Comparison of ENCODE assay signal across 23 mouse cellular contexts in the genomic region with DNA sequence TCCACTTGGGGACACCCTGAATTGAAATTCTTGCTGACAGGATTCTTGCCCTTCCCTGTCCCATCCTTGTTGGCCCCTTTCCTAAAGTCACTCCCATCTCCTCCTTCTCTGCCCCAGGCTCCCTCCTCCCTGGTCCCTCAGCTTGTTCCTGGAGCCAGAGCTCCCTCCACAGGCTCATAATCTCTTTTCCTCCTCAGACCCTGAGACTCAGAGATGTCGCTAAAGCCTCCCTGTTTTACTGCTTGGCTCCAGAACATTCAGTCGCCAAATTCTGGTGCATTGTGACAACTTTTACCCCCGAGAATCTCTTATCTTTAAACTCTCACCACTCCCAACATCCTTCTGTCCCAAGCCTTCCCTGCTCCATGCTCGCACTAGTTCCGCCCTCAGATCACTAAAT. TPM values are rescaled to one million over a fixed set of nuclear protein-coding genes. Genes with fewer than 3 reads are reported as not detected.
DNase-seq lines count a peak whose midpoint lies in the region; ATAC-seq and TF ChIP-seq lines count a peak whose summit lies in the region.
"Had no signal": no experiment of that assay in that cellular context is flagged by ENCODE, and none has a peak within 500 bp of the region (broad histone marks: within the 10 kb centered on the region; RNA-seq: fewer than 3 reads in every experiment).

No protein-coding gene starts in this region.

- H3K9ac ChIP-seq in heart, adult 2 months (ENCODE audit: low read depth, low read length), result no peak overlapping the region
- no peak overlapping the region for H3K9ac ChIP-seq in kidney, postnatal 0 days (ENCODE audit: low read depth, low read length)
- H3K9ac ChIP-seq: embryonic facial prominence, embryonic 13.5 days; forebrain, embryonic 13.5 days; heart, embryonic 13.5 days; hindbrain, embryonic 13.5 days had no signal

- peak; percentile 21 for TF ChIP-seq CTCF in heart, adult 2 months (IDR thresholded peaks at IDR 0.05)
- TF ChIP-seq CTCF in kidney, postnatal 0 days (IDR thresholded peaks at IDR 0.05; ENCODE audit: low read depth), result peak; percentile 16; the same call in 1 of the 2 replicates

- no peak for ATAC-seq in kidney, postnatal 0 days (replicated peaks; ENCODE audit: low FRiP score, low read depth)
- ATAC-seq: forebrain, embryonic 13.5 days; hindbrain, postnatal 0 days had no signal

- no peak for TF ChIP-seq EP300 in heart, adult 2 months (IDR thresholded peaks at IDR 0.05; ENCODE audit: insufficient read depth, low read depth, low read length)

- TF ChIP-seq POLR2A in heart, adult 2 months (IDR thresholded peaks at IDR 0.05; ENCODE audit: insufficient read depth, low read depth, low read length), result no peak

- H3K4me2 ChIP-seq in kidney, postnatal 0 days (ENCODE audit: low read length), result no peak overlapping the region
- H3K4me2 ChIP-seq: embryonic facial prominence, embryonic 13.5 days; forebrain, embryonic 13.5 days; heart, embryonic 13.5 days; hindbrain, embryonic 13.5 days had no signal

- 37% methylated on average over 5 of the region's 5 CpGs for WGBS in heart, adult 2 months
- 49% methylated on average over 5 of the region's 5 CpGs for WGBS in heart, embryonic 10.5 days
- WGBS in kidney, postnatal 0 days, result 52% methylated on average over 5 of the region's 5 CpGs

- H3K79me2 ChIP-seq in heart, adult 2 months (replicated peaks; ENCODE audit: control insufficient read depth, insufficient read depth, low read length), result no peaks in the 10 kb centered on the region

- no peak overlapping the region for H3K4me3 ChIP-seq in heart, adult 2 months
- no peak overlapping the region for H3K4me3 ChIP-seq in heart, embryonic 10.5 days
- no peak overlapping the region for H3K4me3 ChIP-seq in kidney, postnatal 0 days (replicated peaks; ENCODE audit: low read depth, low read length)
- H3K4me3 ChIP-seq: embryonic facial prominence, embryonic 13.5 days; forebrain, embryonic 13.5 days; heart, embryonic 13.5 days; hindbrain, embryonic 13.5 days had no signal

- H3K9me3 ChIP-seq in heart, embryonic 10.5 days, result no peaks in the 10 kb centered on the region; the same call in 1 of the 2 replicates
- H3K9me3 ChIP-seq in kidney, postnatal 0 days (replicated peaks; ENCODE audit: low read length), result no peaks in the 10 kb centered on the region
- H3K9me3 ChIP-seq: embryonic facial prominence, embryonic 13.5 days; forebrain, embryonic 13.5 days; hindbrain, embryonic 13.5 days had no signal

- H3K4me1 ChIP-seq in heart, adult 2 months (ENCODE audit: control insufficient read depth, insufficient read depth, low read length), result no peaks in the 10 kb centered on the region
- no peaks in the 10 kb centered on the region for H3K4me1 ChIP-seq in heart, embryonic 10.5 days
- no peaks in the 10 kb centered on the region for H3K4me1 ChIP-seq in kidney, postnatal 0 days (replicated peaks; ENCODE audit: insufficient read depth, low read length)
- H3K4me1 ChIP-seq: embryonic facial prominence, embryonic 13.5 days; forebrain, embryonic 13.5 days; heart, embryonic 13.5 days; hindbrain, embryonic 13.5 days had no signal

- intact Hi-C loops in heart, adult 2 months (cut with DNase I), result no loop called here

- no peak overlapping the region for H3K27ac ChIP-seq in heart, adult 2 months
- no peak overlapping the region for H3K27ac ChIP-seq in heart, embryonic 10.5 days
- no peak overlapping the region for H3K27ac ChIP-seq in kidney, postnatal 0 days
- H3K27ac ChIP-seq: embryonic facial prominence, embryonic 13.5 days; forebrain, embryonic 13.5 days; heart, embryonic 13.5 days; hindbrain, embryonic 13.5 days; hindbrain, postnatal 0 days had no signal

- no peaks in the 10 kb centered on the region for H3K27me3 ChIP-seq in heart, adult 2 months (ENCODE audit: control insufficient read depth, insufficient read depth, low read length)
- no peaks in the 10 kb centered on the region for H3K27me3 ChIP-seq in heart, embryonic 10.5 days (ENCODE audit: insufficient read depth, poor library complexity, severe bottlenecking)
- H3K27me3 ChIP-seq in kidney, postnatal 0 days (ENCODE audit: insufficient read depth, low read length), result no peaks in the 10 kb centered on the region
- H3K27me3 ChIP-seq: embryonic facial prominence, embryonic 13.5 days; forebrain, embryonic 13.5 days; heart, embryonic 13.5 days had no signal

- no peak for DNase-seq in heart, adult 2 months
- no peak for DNase-seq in heart, embryonic 10.5 days (ENCODE audit: low spot score)
- DNase-seq in kidney, postnatal 0 days (ENCODE audit: low spot score), result no peak
- DNase-seq in kidney, adult 9 months, result no peak
- peak; percentile 38 for DNase-seq in NIH3T3 (ENCODE audit: low read depth)
- DNase-seq in brain, adult 2 months (ENCODE audit: low read depth, low spot score), result peak; percentile 13
- DNase-seq in left cerebral cortex, adult 8-10 months (ENCODE audit: low spot score in 2 of 2), result no peak
- DNase-seq: adrenal gland, adult 8-10 months; adrenal gland, postnatal 36 days; cerebellum, adult 11 months; cerebellum, adult 9-10 months; cerebellum, postnatal 25 days; gastrocnemius, postnatal 10 days; heart, postnatal 10 days; kidney, adult 2 months had no signal

- no peaks in the 10 kb centered on the region for H3K36me3 ChIP-seq in heart, adult 2 months (ENCODE audit: control insufficient read depth, insufficient read depth, low read length)
- H3K36me3 ChIP-seq in heart, embryonic 10.5 days, result no peaks in the 10 kb centered on the region
- no peaks in the 10 kb centered on the region for H3K36me3 ChIP-seq in kidney, postnatal 0 days (ENCODE audit: insufficient read depth, low read length)
- H3K36me3 ChIP-seq: embryonic facial prominence, embryonic 13.5 days; heart, embryonic 13.5 days; hindbrain, embryonic 13.5 days had no signal

RNA-seq across cellular contexts. Expression of a gene that starts 12.6 kb away (rescaled TPM):
- total RNA-seq in heart, adult 2 months (2021), result under 1 TPM; 0.26 to 0.36 TPM
- 0.62 and 0.79 TPM in 2 replicates for polyA plus RNA-seq in heart, adult 2 months (2012; rRNA removed)
- 6.7 and 8.3 TPM in 2 replicates for polyA plus RNA-seq in heart, embryonic 10.5 days (2016; fragmentation: Nextera tagmentation; extraction: Ambion mirVana)
- polyA plus RNA-seq in kidney, postnatal 0 days (2015; fragmentation: Nextera tagmentation; extraction: Ambion mirVana), result 1.3 and 1.8 TPM in 2 replicates
- 1 to 10 TPM; 2.8 to 4.9 (median 3.5) TPM for total RNA-seq in left cerebral cortex, adult 8-10 months (2022)

RNA-seq across cellular contexts. Expression of a gene that starts 28.5 kb away (rescaled TPM):
- total RNA-seq in heart, adult 2 months (2021), result 10 to 100 TPM; 17.8 to 18.1 TPM
- 35.3 and 36.8 TPM in 2 replicates for polyA plus RNA-seq in heart, adult 2 months (2012; rRNA removed)
- polyA plus RNA-seq in heart, embryonic 10.5 days (2016; fragmentation: Nextera tagmentation; extraction: Ambion mirVana), result 6.0 and 7.3 TPM in 2 replicates
- 8.8 and 9.8 TPM in 2 replicates for polyA plus RNA-seq in kidney, postnatal 0 days (2015; fragmentation: Nextera tagmentation; extraction: Ambion mirVana)
- total RNA-seq in left cerebral cortex, adult 8-10 months (2022), result 10 to 100 TPM; 37.2 to 42.2 (median 38.0) TPM

RNA-seq across cellular contexts. Expression of a gene that starts 35.0 kb away (rescaled TPM):
- 10 to 100 TPM; 78.6 to 94.2 TPM for total RNA-seq in heart, adult 2 months (2021)
- 85.1 and 96.6 TPM in 2 replicates for polyA plus RNA-seq in heart, adult 2 months (2012; rRNA removed)
- 155 and 167 TPM in 2 replicates for polyA plus RNA-seq in heart, embryonic 10.5 days (2016; fragmentation: Nextera tagmentation; extraction: Ambion mirVana)
- 226 and 227 TPM in 2 replicates for polyA plus RNA-seq in kidney, postnatal 0 days (2015; fragmentation: Nextera tagmentation; extraction: Ambion mirVana)
- 100 to 1,000 TPM in 2 of 4 experiments, 10 to 100 TPM in 2; 86.5 to 102 (median 97.7) TPM for total RNA-seq in left cerebral cortex, adult 8-10 months (2022)

RNA-seq across cellular contexts. Expression of a gene that starts 36.7 kb away (rescaled TPM):
- 1 to 10 TPM; 4.1 to 4.2 TPM for total RNA-seq in heart, adult 2 months (2021)
- 6.7 and 9.0 TPM in 2 replicates for polyA plus RNA-seq in heart, adult 2 months (2012; rRNA removed)
- polyA plus RNA-seq in heart, embryonic 10.5 days (2016; fragmentation: Nextera tagmentation; extraction: Ambion mirVana), result 0.86 and 1.6 TPM in 2 replicates
- 0.78 and 0.99 TPM in 2 replicates for polyA plus RNA-seq in kidney, postnatal 0 days (2015; fragmentation: Nextera tagmentation; extraction: Ambion mirVana)
- total RNA-seq in left cerebral cortex, adult 8-10 months (2022), result 100 to 1,000 TPM; 329 to 367 (median 348) TPM

RNA-seq across cellular contexts. Expression of a gene that starts 59.5 kb away (rescaled TPM):
- total RNA-seq in heart, adult 2 months (2021), result 10 to 100 TPM; 87.1 to 96.3 TPM
- polyA plus RNA-seq in heart, adult 2 months (2012; rRNA removed), result 72.6 and 104 TPM in 2 replicates
- polyA plus RNA-seq in heart, embryonic 10.5 days (2016; fragmentation: Nextera tagmentation; extraction: Ambion mirVana), result 146 and 189 TPM in 2 replicates
- not detected in 2 replicates for polyA plus RNA-seq in kidney, postnatal 0 days (2015; fragmentation: Nextera tagmentation; extraction: Ambion mirVana)
- total RNA-seq in left cerebral cortex, adult 8-10 months (2022), result not detected
- total RNA-seq: adrenal gland, adult 8-10 months; adrenal gland, postnatal 36 days; gastrocnemius, postnatal 10 days; hematopoietic stem cell, adult 5-6 weeks; hindbrain, postnatal 0 days had no signal
- polyA plus RNA-seq: brain, embryonic 14.5 days; forebrain, embryonic 13.5 days; gonadal fat pad, adult 2 months; hindbrain, postnatal 0 days; kidney, adult 2 months had no signal

Comparison
In these comparisons a context has a peak if more than half of its experiments do, and no peak if none do; other contexts are left out.
1. DNase-seq: peak in NIH3T3 (single experiment) and brain, adult 2 months (single experiment); none in heart, adult 2 months (0 of 2), heart, embryonic 10.5 days (single experiment), kidney, postnatal 0 days (single experiment), kidney, adult 9 months (single experiment) and left cerebral cortex, adult 8-10 months (0 of 2).